Mouse (Mus musculus): ENCODE results near the gene Glt6d1.
"Not testable (repeated sequence)": the region's sequence is repeated elsewhere in the genome, so short reads cannot be mapped to it uniquely, and the experiment has no call there.

The Glt6d1 gene

GRCm38 (mm10) chr2:25815748-25816147, at the start of gene Glt6d1:
Gene Glt6d1, minus strand, starts transcription at chr2:25815848.
- DNase-seq (ENCODE audit: low read depth, low spot score) = not testable (repeated sequence)

GRCm38 (mm10) chr2:25865412-25865811, 49.8 kb upstream of the Glt6d1 start:
- no peak for DNase-seq (ENCODE audit: low read depth, low spot score)

- no peak for DNase-seq (ENCODE audit: low read depth, low spot score)
Measured at GRCm38 (mm10) chr2:25864230-25864629, 48.6 kb upstream of the Glt6d1 start.

GRCm38 (mm10) chr2:25863337-25864131, 47.9 kb upstream of the Glt6d1 start, which contains the start of gene Kcnt1:
Gene Kcnt1, plus strand, starts transcription at chr2:25863734.
- no peak for DNase-seq (ENCODE audit: low read depth, low spot score)

GRCm38 (mm10) chr2:25862696-25863270, 47.1 kb upstream of the Glt6d1 start:
- no peak for DNase-seq (ENCODE audit: low read depth, low spot score)

- no peak for DNase-seq (ENCODE audit: low read depth, low spot score)
Measured at GRCm38 (mm10) chr2:25862038-25862437, 46.4 kb upstream of the Glt6d1 start.

GRCm38 (mm10) chr2:25859891-25860290, 44.2 kb upstream of the Glt6d1 start:
- no peak for DNase-seq (ENCODE audit: low read depth, low spot score)

- DNase-seq (ENCODE audit: low read depth, low spot score) = no peak
Measured at GRCm38 (mm10) chr2:25853998-25854397, 38.4 kb upstream of the Glt6d1 start.

GRCm38 (mm10) chr2:25852626-25853025, 37.0 kb upstream of the Glt6d1 start:
- peak; percentile 36 for DNase-seq (ENCODE audit: low read depth, low spot score)

- DNase-seq (ENCODE audit: low read depth, low spot score) = peak; percentile 17
Measured at GRCm38 (mm10) chr2:25850330-25850729, 34.7 kb upstream of the Glt6d1 start.

- no peak for DNase-seq (ENCODE audit: low read depth, low spot score)
Measured at GRCm38 (mm10) chr2:25847226-25847625, 31.6 kb upstream of the Glt6d1 start, which contains the start of gene Sohlh1. Gene Sohlh1, minus strand, starts transcription at chr2:25847248.

GRCm38 (mm10) chr2:25846516-25846915, 30.9 kb upstream of the Glt6d1 start:
- no peak for DNase-seq (ENCODE audit: low read depth, low spot score)

- DNase-seq (ENCODE audit: low read depth, low spot score) = no peak
Measured at GRCm38 (mm10) chr2:25844097-25844496, 28.4 kb upstream of the Glt6d1 start.

- DNase-seq (ENCODE audit: low read depth, low spot score) = no peak
Measured at GRCm38 (mm10) chr2:25842758-25843157, 27.1 kb upstream of the Glt6d1 start.

- DNase-seq (ENCODE audit: low read depth, low spot score) = no peak
Measured at GRCm38 (mm10) chr2:25842161-25842560, 26.5 kb upstream of the Glt6d1 start.

- DNase-seq (ENCODE audit: low read depth, low spot score) = peak; percentile 40
Measured at GRCm38 (mm10) chr2:25836291-25836690, 20.6 kb upstream of the Glt6d1 start.

- peak; percentile 32 for DNase-seq (ENCODE audit: low read depth, low spot score)
Measured at GRCm38 (mm10) chr2:25830786-25831185, 15.1 kb upstream of the Glt6d1 start.

GRCm38 (mm10) chr2:25828344-25828947, 12.8 kb upstream of the Glt6d1 start:
- no peak for DNase-seq (ENCODE audit: low read depth, low spot score)

- no peak for DNase-seq (ENCODE audit: low read depth, low spot score)
Measured at GRCm38 (mm10) chr2:25824751-25825150, 9.1 kb upstream of the Glt6d1 start.

- DNase-seq (ENCODE audit: low read depth, low spot score) = no peak
Measured at GRCm38 (mm10) chr2:25822806-25823205, 7.2 kb upstream of the Glt6d1 start, which contains the start of gene Lcn9. Gene Lcn9, plus strand, starts transcription at chr2:25823153.

GRCm38 (mm10) chr2:25813364-25813763, 2.3 kb downstream of the Glt6d1 start:
- no peak for DNase-seq (ENCODE audit: low read depth, low spot score)

- DNase-seq (ENCODE audit: low read depth, low spot score) = no peak
Measured at GRCm38 (mm10) chr2:25811711-25812110, 3.9 kb downstream of the Glt6d1 start.
